Mouse (Mus musculus) intestine, embryonic 15.5 days (tissue): ENCODE measurements around the gene Bmi1. TPM values are rescaled to one million over a fixed set of nuclear protein-coding genes. Genes with fewer than 3 reads are reported as not detected.
A peak's percentile ranks its signal among the peaks of the same experiment; 100 is the strongest.

ENCODE experiments used
- ATAC-seq: fragments of 200-750 bp; cut with Nextera tagmentation; 2 replicates; pipeline ENCODE4 v1.8.0; 2017; ENCODE audit warnings: moderate TSS enrichment, moderate library complexity
- H3K27ac ChIP-seq: fragments of 300-500 bp; sonication (generic); 2 replicates; pipeline ENCODE4 v1.5.1; 2015; ENCODE audit warnings: mild to moderate bottlenecking, inconsistent platforms
- H3K27me3 ChIP-seq: fragments of 300-500 bp; sonication (generic); replicated peaks from 2 replicates; pipeline ENCODE4 v1.6.1; 2015; ENCODE audit warnings: inconsistent platforms
- H3K36me3 ChIP-seq: fragments of 300-500 bp; sonication (generic); 2 replicates; pipeline ENCODE4 v1.6.1; 2015; ENCODE audit warnings: inconsistent platforms
- H3K4me1 ChIP-seq: fragments of 300-500 bp; sonication (generic); replicated peaks from 2 replicates; pipeline ENCODE4 v1.6.1; 2015; ENCODE audit warnings: inconsistent platforms
- H3K4me2 ChIP-seq: fragments of 300-500 bp; sonication (generic); replicated peaks from 2 replicates; pipeline ENCODE4 v1.6.1; 2015; ENCODE audit warnings: mild to moderate bottlenecking, inconsistent platforms
- H3K4me3 ChIP-seq: fragments of 300-500 bp; sonication (generic); replicated peaks from 2 replicates; pipeline ENCODE4 v1.5.1; 2015; ENCODE audit warnings: inconsistent platforms
- H3K9ac ChIP-seq: fragments of 300-500 bp; sonication (generic); 2 replicates; pipeline ENCODE4 v1.6.1; 2015; ENCODE audit warnings: inconsistent platforms
- H3K9me3 ChIP-seq: fragments of 300-500 bp; sonication (generic); 2 replicates; pipeline ENCODE4 v1.6.1; 2016; ENCODE audit warnings: inconsistent platforms
- WGBS: fragments of 180-500 bp; shearing (Covaris S2); methylation state at CpG from one replicate; pipeline ENCODE4 v1.1.7; 2015; 5-methylcytosine and 5-hydroxymethylcytosine counted together
- polyA plus RNA-seq: library from polyadenylated mRNA; unstranded; fragments of >200 nt; fragmentation: Nextera tagmentation; extraction: Ambion mirVana; gene quantifications from 2 replicates; pipeline ENCODE4 v1.2.1, GENCODE M21; 2015

Gene Bmi1
- polyA plus RNA-seq = 16.6 and 20.1 TPM in 2 replicates

DNA sequence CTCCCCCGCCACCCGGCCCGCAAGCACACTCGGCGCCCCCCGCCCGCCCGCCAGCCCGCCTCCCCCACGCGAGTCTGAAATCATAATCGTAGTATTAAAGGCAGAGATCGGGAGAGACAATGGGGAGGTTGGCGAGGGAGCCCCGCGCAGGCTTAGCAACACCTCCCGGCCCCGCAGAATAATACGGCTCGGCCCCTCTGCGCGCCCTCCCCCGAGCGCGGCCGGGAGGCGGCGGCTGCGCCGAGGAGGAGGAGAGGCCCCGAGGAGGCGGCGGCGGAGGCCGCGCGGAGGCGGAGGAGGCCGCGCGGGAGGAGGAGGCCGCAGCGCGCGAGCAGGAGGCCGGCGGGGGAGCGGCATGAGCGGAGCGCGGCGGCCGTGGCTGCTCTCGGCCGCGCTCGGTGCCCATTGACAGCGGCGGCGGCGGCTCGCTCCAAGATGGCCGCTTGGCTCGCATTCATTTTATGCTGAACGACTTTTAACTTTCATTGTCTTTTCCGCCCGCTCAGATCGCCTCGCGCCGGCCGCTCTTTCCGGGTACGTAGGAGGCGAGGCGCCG lies at the start of gene Bmi1:
Gene Bmi1, plus strand, starts transcription at position 83 of the 556 bp plus-strand sequence.
- Histone ChIP-seq H3K27ac (peak within 1 kb of the TSS; percentile 94), H3K4me2 (peak within 1 kb of the TSS; percentile 85), H3K9me3 (no peaks in the 10 kb centered on the region), H3K4me1 (peaks cover 16% of the 10 kb centered on the region), H3K27me3 (0 out of 2 replicates have a peak, but pooled peaks cover 3% of the 10 kb centered on the region), H3K36me3 (no peaks in the 10 kb centered on the region), H3K9ac (peak within 1 kb of the TSS; percentile 89), H3K4me3 (peak within 1 kb of the TSS; percentile 78)
- under 1% methylated on average over 43 of the region's 77 CpGs for WGBS
- ATAC-seq = peak; percentile 74

DNA sequence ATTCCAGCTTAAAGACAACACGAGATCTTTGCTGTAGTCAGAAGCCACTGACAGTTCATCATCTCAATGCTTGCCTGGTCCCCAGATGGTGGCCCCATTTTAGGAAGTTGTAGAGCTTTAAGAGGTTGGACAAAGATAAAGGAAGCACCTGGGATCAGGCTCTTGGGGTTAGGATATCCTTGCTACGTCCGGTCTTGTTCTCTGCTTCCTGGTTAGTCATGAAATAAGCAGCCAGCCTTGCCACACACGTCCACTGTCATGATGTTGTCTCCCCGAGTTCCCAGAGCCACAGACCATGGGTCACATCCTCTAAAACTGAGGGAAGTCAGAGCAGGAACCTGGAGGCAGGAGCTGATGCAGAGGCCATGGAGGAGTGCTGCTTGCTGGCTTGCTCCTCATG lies 46.3 kb upstream of the Bmi1 start:
- no peak overlapping the region for H3K9ac ChIP-seq
- 66% methylated on average over 5 of the region's 5 CpGs for WGBS
- no peak overlapping the region for H3K4me2 ChIP-seq
- no peaks in the 10 kb centered on the region for H3K36me3 ChIP-seq
- no peaks in the 10 kb centered on the region for H3K9me3 ChIP-seq
- no peaks in the 10 kb centered on the region for H3K4me1 ChIP-seq
- no peak for ATAC-seq
- no peak overlapping the region for H3K4me3 ChIP-seq
- no peaks in the 10 kb centered on the region for H3K27me3 ChIP-seq
- H3K27ac ChIP-seq = no peak overlapping the region

DNA sequence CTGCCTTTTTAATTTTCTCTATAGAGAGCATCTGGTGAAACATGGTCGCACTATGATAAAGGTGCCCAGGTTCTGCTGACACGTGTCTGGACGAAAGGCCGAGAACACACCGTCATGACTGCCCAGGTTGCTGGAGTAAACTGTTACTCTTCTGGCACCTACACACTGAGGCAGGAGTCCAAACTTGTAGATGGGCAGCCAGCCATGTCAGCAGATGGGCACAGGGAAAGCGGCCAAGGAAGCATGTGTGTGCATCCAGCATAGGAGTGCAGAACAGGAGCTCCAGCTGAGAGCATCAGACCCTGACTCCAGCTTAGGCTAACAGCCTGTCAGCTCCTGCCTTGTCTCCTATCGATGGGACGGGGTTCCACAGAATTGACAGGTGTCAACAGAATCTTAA lies 41.8 kb upstream of the Bmi1 start:
- H3K36me3 ChIP-seq = no peaks in the 10 kb centered on the region
- WGBS = 85% methylated on average over 8 of the region's 8 CpGs
- no peak overlapping the region for H3K27ac ChIP-seq
- no peaks in the 10 kb centered on the region for H3K4me1 ChIP-seq
- H3K9me3 ChIP-seq = no peaks in the 10 kb centered on the region
- ATAC-seq = no peak
- H3K27me3 ChIP-seq = no peaks in the 10 kb centered on the region
- H3K4me3 ChIP-seq = no peak overlapping the region
- H3K4me2 ChIP-seq = no peak overlapping the region
- no peak overlapping the region for H3K9ac ChIP-seq

DNA sequence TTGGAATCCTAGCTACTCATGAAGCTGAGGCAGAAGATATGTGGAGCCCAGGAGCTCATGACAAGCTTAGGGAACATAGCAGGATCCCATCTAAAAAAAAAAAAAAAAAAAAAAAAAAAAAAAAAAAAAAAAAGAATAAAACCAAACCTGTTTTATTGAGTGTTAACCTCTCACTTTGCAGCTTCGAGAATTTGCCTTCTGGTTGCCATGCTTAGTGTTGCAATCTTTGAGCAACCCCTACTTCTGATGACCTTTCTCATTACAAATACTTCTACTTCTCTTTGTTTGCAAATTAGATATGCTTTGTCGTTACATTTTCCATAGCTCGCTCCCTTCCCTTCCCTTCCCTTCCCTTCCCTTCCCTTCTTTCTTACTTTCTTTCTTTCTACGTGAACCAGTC lies 28.3 kb upstream of the Bmi1 start:
- no peak for ATAC-seq
- Histone ChIP-seq H3K36me3 (no peaks in the 10 kb centered on the region), H3K4me1 (no peaks in the 10 kb centered on the region), H3K9me3 (no peaks in the 10 kb centered on the region), H3K27ac (no peak overlapping the region), H3K4me2 (no peak overlapping the region), H3K9ac (no peak overlapping the region), H3K27me3 (no peaks in the 10 kb centered on the region), H3K4me3 (no peak overlapping the region)
- 81% methylated on average over 4 of the region's 4 CpGs for WGBS

DNA sequence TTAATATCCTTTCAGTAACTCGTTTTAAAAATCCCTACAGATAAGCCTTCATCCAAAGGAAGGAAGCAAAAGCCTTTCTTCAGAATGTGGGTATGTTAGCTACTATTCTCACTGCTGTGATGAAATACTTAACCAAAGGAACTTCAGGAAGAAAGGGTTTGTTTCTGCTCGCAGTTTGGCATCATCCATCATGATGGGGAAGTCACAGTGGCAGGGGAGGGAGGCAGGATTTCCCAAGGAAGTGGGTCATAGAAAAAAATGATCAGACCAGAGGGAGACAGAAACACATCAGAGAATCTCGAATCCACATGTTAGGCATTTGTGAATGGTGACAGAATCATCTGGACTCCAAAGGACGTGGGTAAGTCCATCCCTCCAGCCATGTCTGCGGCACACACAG lies 22.0 kb upstream of the Bmi1 start:
- 65% methylated on average over 5 of the region's 5 CpGs for WGBS
- Histone ChIP-seq H3K27me3 (no peaks in the 10 kb centered on the region), H3K9ac (no peak overlapping the region), H3K4me1 (no peaks in the 10 kb centered on the region), H3K36me3 (no peaks in the 10 kb centered on the region), H3K9me3 (no peaks in the 10 kb centered on the region), H3K4me2 (no peak overlapping the region), H3K4me3 (no peak overlapping the region), H3K27ac (no peak overlapping the region)
- ATAC-seq = no peak

DNA sequence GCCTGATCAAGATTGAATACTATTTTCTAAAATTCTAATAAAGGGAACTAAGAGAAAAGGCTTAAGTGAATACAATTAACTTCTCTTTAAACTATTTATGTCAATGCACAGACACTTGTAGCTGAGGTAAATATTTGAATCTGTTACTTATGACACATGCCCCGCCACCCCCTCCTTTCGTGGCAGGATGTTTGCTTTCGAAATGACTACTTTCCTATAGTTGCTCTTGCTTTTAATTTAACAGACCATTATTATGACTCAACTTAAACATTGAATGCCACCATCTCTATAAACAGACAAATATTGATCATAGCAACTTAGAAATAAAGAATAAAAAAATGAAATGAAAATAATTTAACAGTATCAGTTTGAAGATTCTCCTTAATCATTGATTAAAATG lies 12.8 kb upstream of the Bmi1 start:
- no peak for ATAC-seq
- Histone ChIP-seq H3K27me3 (no peaks in the 10 kb centered on the region), H3K4me1 (no peaks in the 10 kb centered on the region), H3K9me3 (no peaks in the 10 kb centered on the region), H3K4me2 (no peak overlapping the region), H3K9ac (no peak overlapping the region), H3K36me3 (no peaks in the 10 kb centered on the region), H3K27ac (no peak overlapping the region), H3K4me3 (no peak overlapping the region)
- WGBS = 59% methylated on average over 3 of the region's 3 CpGs

DNA sequence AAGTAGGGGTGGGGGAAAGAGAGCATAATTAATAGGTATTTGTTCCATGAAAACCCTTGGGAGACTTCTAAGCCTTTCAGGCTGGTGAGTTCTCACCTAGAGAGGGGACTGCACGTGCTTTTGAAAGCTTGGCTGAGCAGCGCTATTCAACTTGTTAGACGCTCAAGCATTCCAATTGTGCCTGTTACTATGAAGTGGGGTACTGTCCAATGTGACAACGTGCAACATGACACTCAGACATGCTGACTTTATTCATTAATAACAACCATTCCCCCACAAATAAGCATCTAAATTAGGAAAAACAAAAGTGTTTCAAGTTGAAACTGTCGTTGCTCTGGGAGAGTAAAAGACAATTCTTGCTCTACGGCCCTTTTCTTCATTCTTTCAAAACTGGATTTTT lies 5.8 kb upstream of the Bmi1 start:
- no peaks in the 10 kb centered on the region for H3K27me3 ChIP-seq
- H3K27ac ChIP-seq = no peak overlapping the region
- no peak overlapping the region for H3K4me2 ChIP-seq
- H3K4me3 ChIP-seq = no peak overlapping the region
- H3K9ac ChIP-seq = no peak overlapping the region
- no peaks in the 10 kb centered on the region for H3K9me3 ChIP-seq
- no peak for ATAC-seq
- no peaks in the 10 kb centered on the region for H3K4me1 ChIP-seq
- WGBS = 68% methylated on average over 6 of the region's 6 CpGs
- H3K36me3 ChIP-seq = no peaks in the 10 kb centered on the region

DNA sequence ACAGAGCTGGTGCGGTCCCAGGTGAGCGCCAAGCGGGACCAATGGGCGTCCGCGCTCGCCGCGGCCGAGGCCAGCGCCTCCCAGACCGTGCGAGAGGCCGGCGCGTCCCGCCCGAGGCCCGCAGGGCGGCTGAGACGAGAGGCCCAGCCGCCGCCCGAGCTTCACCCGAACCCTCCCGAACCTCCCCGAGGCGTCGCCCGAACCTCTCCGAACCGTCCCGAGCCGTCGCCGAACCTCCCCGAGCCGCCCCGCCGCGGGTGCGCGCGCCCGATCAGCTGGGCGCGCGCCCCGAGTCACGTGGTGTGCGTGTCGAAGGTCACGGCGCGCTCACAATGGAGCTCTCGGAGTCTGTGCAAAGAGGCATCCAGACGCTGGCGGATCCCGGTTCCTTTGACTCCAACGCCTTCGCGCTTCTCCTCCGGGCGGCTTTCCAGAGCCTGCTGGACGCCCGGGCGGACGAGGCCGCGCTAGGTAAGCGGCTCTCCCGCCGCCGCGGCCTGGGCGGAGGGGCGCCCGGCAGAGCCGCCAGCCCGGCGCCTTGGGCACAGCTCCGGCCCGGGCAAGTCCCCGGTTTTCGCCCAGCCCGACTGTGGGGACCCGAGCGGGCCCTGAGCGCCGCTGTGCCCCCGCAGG lies 4.6 kb upstream of the Bmi1 start, which contains the start of gene Commd3:
Gene Commd3, plus strand, starts transcription at position 252 of the 633 bp plus-strand sequence.
- H3K4me2 ChIP-seq = peak within 1 kb of the TSS; percentile 85

DNA sequence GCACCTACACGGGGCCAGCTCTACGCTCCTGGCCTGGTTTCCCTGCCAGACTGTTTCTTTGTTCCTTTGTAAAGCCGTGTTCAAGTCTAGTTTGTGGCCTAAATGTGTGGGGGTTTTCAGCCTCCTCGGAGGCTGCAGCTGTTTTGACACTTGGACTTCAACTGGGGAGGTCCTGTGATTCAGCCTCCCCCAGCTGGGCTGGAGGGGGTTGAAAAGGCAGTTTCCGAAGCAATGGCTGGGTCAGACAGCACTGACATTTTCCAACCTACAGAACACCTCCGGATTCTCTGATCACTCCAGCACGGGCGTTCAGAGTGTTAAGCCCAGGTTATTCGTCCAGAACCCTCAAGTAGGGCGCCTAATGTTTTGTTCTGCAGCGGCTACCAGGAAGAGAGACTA lies 4.1 kb upstream of the Bmi1 start:
- under 1% methylated on average over 11 of the region's 11 CpGs for WGBS
- ATAC-seq = no peak

More for the DNA sequence above, 4.6 kb upstream of the Bmi1 start, which contains the start of gene Commd3:
- H3K36me3 ChIP-seq = no peaks in the 10 kb centered on the region
- H3K4me3 ChIP-seq = peak within 1 kb of the TSS; percentile 91
- under 1% methylated on average over 90 of the region's 91 CpGs for WGBS
- ATAC-seq = peak; percentile 92
- H3K9ac ChIP-seq = peak within 1 kb of the TSS; percentile 97
- H3K27ac ChIP-seq = peak within 1 kb of the TSS; percentile 98
- no peaks in the 10 kb centered on the region for H3K9me3 ChIP-seq
- H3K4me1 ChIP-seq = no peaks in the 10 kb centered on the region
- no peaks in the 10 kb centered on the region for H3K27me3 ChIP-seq

DNA sequence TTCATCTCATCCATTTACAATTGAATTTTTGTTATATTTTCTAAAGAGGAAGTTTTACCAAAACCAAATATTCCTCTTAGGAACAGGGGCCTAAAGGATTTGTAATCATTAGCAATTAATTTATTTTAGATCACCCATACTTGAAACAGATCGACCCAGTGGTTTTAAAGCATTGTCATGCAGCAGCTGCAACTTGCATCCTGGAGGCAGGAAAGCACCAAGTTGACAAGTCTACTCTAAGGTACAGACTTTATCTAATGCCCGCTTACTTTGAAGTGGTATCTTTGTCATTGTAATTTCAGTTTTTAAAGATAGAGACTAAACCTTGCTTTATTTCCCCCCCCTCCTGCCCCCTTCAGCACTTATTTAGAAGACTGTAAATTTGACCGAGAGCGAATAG lies 3.1 kb upstream of the Bmi1 start:
- Histone ChIP-seq H3K9ac (no peak overlapping the region), H3K4me1 (peaks cover 6% of the 10 kb centered on the region; the same call in 1 of the 2 replicates), H3K4me3 (no peak overlapping the region), H3K4me2 (peak overlapping the region; percentile 85; the same call in 1 of the 2 replicates), H3K27ac (no peak overlapping the region), H3K27me3 (no peaks in the 10 kb centered on the region), H3K36me3 (no peaks in the 10 kb centered on the region), H3K9me3 (no peaks in the 10 kb centered on the region)
- ATAC-seq = no peak
- WGBS = 67% methylated on average over 4 of the region's 4 CpGs

More for the DNA sequence above, 4.1 kb upstream of the Bmi1 start:
- no peaks in the 10 kb centered on the region for H3K27me3 ChIP-seq
- peak overlapping the region; percentile 98 for H3K27ac ChIP-seq
- H3K4me2 ChIP-seq = peak overlapping the region; percentile 85
- H3K4me1 ChIP-seq = no peaks in the 10 kb centered on the region
- no peaks in the 10 kb centered on the region for H3K36me3 ChIP-seq
- H3K4me3 ChIP-seq = peak overlapping the region; percentile 91
- no peaks in the 10 kb centered on the region for H3K9me3 ChIP-seq
- H3K9ac ChIP-seq = peak overlapping the region; percentile 97

DNA sequence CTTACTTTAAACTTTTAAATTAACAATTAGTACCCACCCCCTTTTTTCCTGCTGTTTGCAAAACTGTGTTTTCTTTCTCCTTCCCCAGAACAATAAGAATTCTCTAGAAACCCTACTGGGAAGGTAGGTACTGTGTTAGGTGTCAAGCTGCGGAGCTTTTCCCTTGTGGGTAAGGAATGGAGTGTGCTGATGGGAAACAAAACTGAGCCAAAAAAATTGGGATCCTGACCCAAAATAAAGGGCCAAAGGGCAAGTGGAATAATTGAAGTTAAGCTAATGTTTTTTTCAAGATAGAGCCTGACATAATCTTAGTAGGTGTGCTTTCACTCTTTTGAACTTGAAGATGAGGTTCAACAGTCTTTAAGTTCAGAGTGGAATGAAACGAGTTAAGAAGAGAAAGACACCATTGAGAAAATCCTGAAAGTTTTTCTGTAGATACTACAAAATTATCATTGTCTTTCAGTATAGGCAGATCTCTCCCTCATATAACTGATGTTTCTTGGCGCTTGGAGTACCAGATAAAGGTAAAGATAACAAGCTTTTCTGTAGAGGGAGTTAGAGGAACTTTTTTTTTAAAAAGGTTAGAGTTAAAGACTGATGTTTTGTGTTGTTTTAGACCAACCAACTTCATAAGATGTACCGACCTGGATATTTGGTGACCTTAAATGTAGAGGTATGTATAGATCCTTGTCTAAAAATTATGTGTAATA lies 2.5 kb upstream of the Bmi1 start:
- H3K4me2 ChIP-seq = no peak overlapping the region
- WGBS = 83% methylated on average over 4 of the region's 4 CpGs

DNA sequence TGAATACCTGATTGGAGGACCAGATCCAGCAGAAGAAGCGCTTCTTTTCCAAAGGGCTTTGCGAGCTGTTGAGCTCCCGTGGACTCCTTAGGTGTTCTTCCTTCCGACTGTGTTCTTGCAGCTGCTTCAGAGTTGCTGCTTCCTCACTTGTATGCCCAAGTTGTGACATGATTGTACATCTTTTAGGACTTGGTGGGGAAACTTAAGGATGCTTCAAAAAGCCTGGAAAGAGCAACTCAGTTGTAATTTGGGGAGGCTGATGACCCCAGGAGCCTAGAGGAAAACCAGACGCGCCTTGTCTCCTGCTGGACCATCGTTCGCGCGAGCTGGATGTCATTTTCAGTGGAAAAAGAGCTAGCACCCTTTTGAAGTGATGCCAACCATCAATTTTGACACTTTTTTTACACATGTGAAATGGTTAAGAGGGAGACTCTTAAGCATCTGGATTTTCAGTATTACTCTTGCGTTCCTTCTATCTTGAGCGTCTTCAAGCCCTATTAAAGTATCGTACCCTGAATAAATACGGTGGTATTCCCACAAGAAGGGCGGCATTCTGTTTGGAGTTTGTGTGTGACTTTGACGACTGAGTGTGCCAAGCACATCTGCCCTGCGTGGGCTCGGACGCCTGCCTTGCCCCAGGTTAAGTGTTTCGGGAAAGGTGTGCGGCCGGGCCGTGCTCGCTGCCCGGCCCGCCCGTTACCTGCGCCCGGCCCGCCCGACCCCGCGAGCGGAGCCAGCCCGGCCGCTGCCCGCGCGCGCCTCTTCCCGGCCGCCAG lies 949 bp upstream of the Bmi1 start:
- Histone ChIP-seq H3K36me3 (no peaks in the 10 kb centered on the region), H3K9me3 (no peaks in the 10 kb centered on the region), H3K27me3 (0 out of 2 replicates have a peak, but pooled peaks cover 3% of the 10 kb centered on the region), H3K27ac (peak overlapping the region; percentile 94), H3K4me3 (peak overlapping the region; percentile 78), H3K4me2 (peak overlapping the region; percentile 85), H3K9ac (peak overlapping the region; percentile 89), H3K4me1 (peaks cover 12% of the 10 kb centered on the region)
- 16% methylated on average over 42 of the region's 42 CpGs for WGBS
- ATAC-seq = no peak

More for the DNA sequence above, 2.5 kb upstream of the Bmi1 start:
- Histone ChIP-seq H3K4me1 (peaks cover 6% of the 10 kb centered on the region; the same call in 1 of the 2 replicates), H3K36me3 (no peaks in the 10 kb centered on the region), H3K4me3 (no peak overlapping the region), H3K27me3 (0 out of 2 replicates have a peak, but pooled peaks cover 3% of the 10 kb centered on the region), H3K9me3 (no peaks in the 10 kb centered on the region), H3K27ac (no peak overlapping the region), H3K9ac (no peak overlapping the region)
- ATAC-seq = no peak
